Mouse (Mus musculus) C2C12 (cell line): ENCODE data around the gene Slamf1. TPM values are rescaled to one million over a fixed set of nuclear protein-coding genes. Genes with fewer than 3 reads are reported as not detected.

ENCODE experiments used
- H3K27me3 ChIP-seq: one replicate; pipeline ENCODE4 v1.6.1; 2011; ENCODE audit not compliant: control insufficient read depth, insufficient read depth, insufficient read length
- H3K36me3 ChIP-seq: one replicate; pipeline ENCODE4 v1.6.1; 2011; ENCODE audit not compliant: control insufficient read depth, insufficient read depth
- H3K4me3 ChIP-seq: one replicate; pipeline ENCODE4 v1.5.1; 2011; ENCODE audit warnings: mild to moderate bottlenecking, control low read depth; ENCODE audit not compliant: poor library complexity, insufficient read depth, severe bottlenecking
- H3K79me2 ChIP-seq: one replicate; pipeline ENCODE4 v1.6.1; 2011; ENCODE audit not compliant: control insufficient read depth, insufficient read depth
- H3K79me3 ChIP-seq: one replicate; pipeline ENCODE4 v1.6.1; 2011; ENCODE audit warnings: low read depth, control low read depth
- H3ac ChIP-seq: one replicate; pipeline ENCODE3; 2011; ENCODE audit warnings: low read depth; ENCODE audit not compliant: control insufficient read depth, insufficient read length
- CEBPB ChIP-seq: IDR thresholded peaks from one replicate; pipeline ENCODE4 v1.6.1; 2011; ENCODE audit warnings: low read depth, mild to moderate bottlenecking, control low read depth, moderate library complexity
- CTCF ChIP-seq: IDR thresholded peaks from one replicate; pipeline ENCODE4 v1.5.1; 2011; ENCODE audit not compliant: control insufficient read depth, insufficient read depth, insufficient read length
- FOSL1 ChIP-seq: IDR thresholded peaks from one replicate; pipeline ENCODE4 v1.8.0; 2011; ENCODE audit warnings: mild to moderate bottlenecking, low read length; ENCODE audit not compliant: poor library complexity, insufficient read depth, severe bottlenecking
- MAX ChIP-seq: IDR thresholded peaks from one replicate; pipeline ENCODE4 v1.6.1; 2011; ENCODE audit warnings: mild to moderate bottlenecking, control low read depth
- MYOD1 ChIP-seq: IDR thresholded peaks from one replicate; pipeline ENCODE4 v1.6.1; 2011; ENCODE audit warnings: low read depth; ENCODE audit not compliant: control insufficient read depth, insufficient read length
- MYOG ChIP-seq: IDR thresholded peaks from one replicate; pipeline ENCODE4 v1.6.1; 2011; ENCODE audit not compliant: control insufficient read depth, insufficient read length; ENCODE audit errors: extremely low read depth
- USF1 ChIP-seq: IDR thresholded peaks from one replicate; pipeline ENCODE4 v1.6.1; 2011; ENCODE audit warnings: low read depth, mild to moderate bottlenecking, control low read depth, moderate library complexity
- polyA plus RNA-seq: library from polyadenylated mRNA; unstranded; fragments of >200 nt; fragmentation: generic; extraction: Trizol; gene quantifications from one replicate; pipeline ENCODE4 v1.2.1, GENCODE M21; 2012; ENCODE audit warnings: missing spikeins

Slamf1 gene
- polyA plus RNA-seq, 1 experiment = not detected

DNA sequence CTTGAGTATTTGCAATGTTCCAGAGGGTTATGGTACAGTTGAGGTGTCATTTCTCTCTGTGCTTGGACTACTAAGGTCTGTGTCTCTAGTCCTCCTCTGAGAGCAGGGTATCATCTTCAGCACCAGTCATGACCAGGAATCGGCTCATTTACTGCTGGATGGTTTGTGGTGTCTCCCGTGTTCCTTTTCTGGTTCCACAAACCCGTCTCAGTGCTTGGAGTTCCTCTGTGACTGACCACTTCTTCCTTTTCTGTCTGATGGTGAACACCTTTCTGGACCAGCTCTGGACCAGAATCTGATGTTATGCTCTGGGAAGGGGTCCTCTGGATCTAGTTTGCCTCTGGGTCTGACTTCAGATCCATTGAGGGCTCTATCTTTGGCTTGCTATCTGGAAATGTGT lies 72.6 kb downstream of the Slamf1 start, which contains the start of gene Cd84:
Gene Cd84 (plus strand): TSS at position 210 of the 400 bp plus-strand sequence.
- Histone ChIP-seq H3K79me3 (no peaks in the 10 kb centered on the region), H3ac (no peak within 1 kb of the TSS), H3K36me3 (no peaks in the 10 kb centered on the region), H3K79me2 (no peaks in the 10 kb centered on the region), H3K4me3 (no peak within 1 kb of the TSS), H3K27me3 (no peaks in the 10 kb centered on the region)
- TF ChIP-seq FOSL1 (no peak), MYOD1 (no peak), CEBPB (no peak), CTCF (no peak), MAX (no peak), USF1 (no peak), MYOG (no peak)

- no peak for TF ChIP-seq FOSL1
- no peaks in the 10 kb centered on the region for H3K36me3 ChIP-seq
- no peaks in the 10 kb centered on the region for H3K27me3 ChIP-seq
- H3K79me3 ChIP-seq = no peaks in the 10 kb centered on the region
- H3K79me2 ChIP-seq = no peaks in the 10 kb centered on the region
- H3K4me3 ChIP-seq = no peak overlapping the region
- no peak overlapping the region for H3ac ChIP-seq
These were observed 73.6 kb downstream of the Slamf1 start for GRCm38 (mm10) chr1:171840450-171841023.

- no peak for TF ChIP-seq CEBPB
- no peak for TF ChIP-seq CTCF
- TF ChIP-seq FOSL1 = no peak
- no peak for TF ChIP-seq USF1
- no peak for TF ChIP-seq MAX
- no peak for TF ChIP-seq MYOG
- no peak for TF ChIP-seq MYOD1
- Histone ChIP-seq H3K4me3 (no peak overlapping the region), H3K27me3 (no peaks in the 10 kb centered on the region), H3K36me3 (no peaks in the 10 kb centered on the region), H3K79me2 (no peaks in the 10 kb centered on the region), H3K79me3 (no peaks in the 10 kb centered on the region), H3ac (no peak overlapping the region)
These were observed 78.3 kb downstream of the Slamf1 start for GRCm38 (mm10) chr1:171845035-171845754.

GRCm38 (mm10) chr1:171848201-171848600 lies 81.3 kb downstream of the Slamf1 start:
- TF ChIP-seq MYOG (no peak), USF1 (no peak), MYOD1 (no peak), FOSL1 (no peak), MAX (no peak), CEBPB (no peak)
- no peaks in the 10 kb centered on the region for H3K36me3 ChIP-seq
- no peaks in the 10 kb centered on the region for H3K79me3 ChIP-seq
- no peak overlapping the region for H3K4me3 ChIP-seq
- H3ac ChIP-seq = no peak overlapping the region
- no peaks in the 10 kb centered on the region for H3K27me3 ChIP-seq
- H3K79me2 ChIP-seq = no peaks in the 10 kb centered on the region

GRCm38 (mm10) chr1:171848757-171849156 lies 81.8 kb downstream of the Slamf1 start:
- Histone ChIP-seq H3K36me3 (no peaks in the 10 kb centered on the region), H3K27me3 (no peaks in the 10 kb centered on the region), H3K4me3 (no peak overlapping the region), H3ac (no peak overlapping the region), H3K79me2 (no peaks in the 10 kb centered on the region), H3K79me3 (no peaks in the 10 kb centered on the region)
- TF ChIP-seq MYOG (no peak), USF1 (no peak), FOSL1 (no peak), CEBPB (no peak), MYOD1 (no peak), CTCF (no peak), MAX (no peak)

DNA sequence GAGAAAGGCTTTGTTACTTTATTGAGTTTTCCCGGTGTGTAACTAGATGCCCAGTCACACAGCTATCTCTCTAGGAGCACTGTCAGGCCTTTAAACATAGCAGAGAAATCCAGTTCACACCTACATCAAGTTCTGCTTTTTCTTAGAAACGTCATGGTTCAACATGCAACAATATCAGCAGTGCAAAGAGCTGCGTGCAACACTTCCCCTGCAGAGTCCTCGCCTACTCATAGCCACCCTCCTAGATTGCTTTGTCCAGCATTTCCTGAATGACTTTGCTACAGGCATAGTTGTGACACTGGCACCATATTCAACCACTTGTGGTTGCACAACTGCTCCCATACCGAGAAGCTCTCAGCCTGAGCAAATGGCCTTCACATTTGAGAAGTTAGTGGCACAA lies 82.5 kb downstream of the Slamf1 start:
- Histone ChIP-seq H3K4me3 (no peak overlapping the region), H3K79me2 (no peaks in the 10 kb centered on the region), H3K79me3 (no peaks in the 10 kb centered on the region), H3ac (no peak overlapping the region), H3K27me3 (no peaks in the 10 kb centered on the region), H3K36me3 (no peaks in the 10 kb centered on the region)
- TF ChIP-seq FOSL1 = no peak
- no peak for TF ChIP-seq MYOG
- no peak for TF ChIP-seq MAX
- TF ChIP-seq MYOD1 = no peak
- TF ChIP-seq CTCF = no peak
- no peak for TF ChIP-seq CEBPB
- TF ChIP-seq USF1 = no peak

Other genes with a start within 250 kb of the Slamf1 start
- not detected for gene Itln1, start 231.8 kb upstream of the Slamf1 start, polyA plus RNA-seq
- gene Cd244a, start 207.9 kb upstream of the Slamf1 start, polyA plus RNA-seq = not detected
- gene Ly9, start 159.7 kb upstream of the Slamf1 start, polyA plus RNA-seq = not detected
- not detected for gene Slamf7, start 114.1 kb upstream of the Slamf1 start, polyA plus RNA-seq
- not detected for gene Cd48, start 85.1 kb upstream of the Slamf1 start, polyA plus RNA-seq
- not detected for gene Cd84, start 72.6 kb downstream of the Slamf1 start, polyA plus RNA-seq
- gene Gm10521, start 128.5 kb downstream of the Slamf1 start, polyA plus RNA-seq = not detected
- gene Slamf6, start 150.4 kb downstream of the Slamf1 start, polyA plus RNA-seq = not detected